Mouse (Mus musculus): ENCODE data around the gene Prrg3. TPM values are rescaled to one million over a fixed set of nuclear protein-coding genes. Genes with fewer than 3 reads are reported as not detected.

Gene Prrg3
- polyA plus RNA-seq, 1 experiment, result 23.5 TPM

- peak; percentile 26 for DNase-seq (ENCODE audit: low read depth)
- no peak; the same call in 1 of the 2 replicates for TF ChIP-seq CTCF (IDR thresholded peaks at IDR 0.05; ENCODE audit: borderline replicate concordance, extremely low read depth, insufficient read depth, insufficient read length)
- no peak for TF ChIP-seq POLR2A (IDR thresholded peaks at IDR 0.05; ENCODE audit: borderline replicate concordance, extremely low read depth, insufficient read depth, insufficient read length, poor library complexity, severe bottlenecking)
These were observed 21.4 kb downstream of the Prrg3 start for GRCm38 (mm10) chrX:71983775-71984174.

GRCm38 (mm10) chrX:71991549-71991948, 29.1 kb downstream of the Prrg3 start, which contains the start of gene Cnga2:
Gene Cnga2 (plus strand): TSS chrX:71991849.
- TF ChIP-seq CTCF (IDR thresholded peaks at IDR 0.05; ENCODE audit: borderline replicate concordance, extremely low read depth, insufficient read depth, insufficient read length) (no peak), POLR2A (IDR thresholded peaks at IDR 0.05; ENCODE audit: borderline replicate concordance, extremely low read depth, insufficient read depth, insufficient read length, poor library complexity, severe bottlenecking) (no peak)
- no peak for DNase-seq (ENCODE audit: low read depth)

GRCm38 (mm10) chrX:71995972-71996371, 33.5 kb downstream of the Prrg3 start:
- no peak for DNase-seq (ENCODE audit: low read depth)
- no peak for TF ChIP-seq CTCF (IDR thresholded peaks at IDR 0.05; ENCODE audit: borderline replicate concordance, extremely low read depth, insufficient read depth, insufficient read length)
- no peak for TF ChIP-seq POLR2A (IDR thresholded peaks at IDR 0.05; ENCODE audit: borderline replicate concordance, extremely low read depth, insufficient read depth, insufficient read length, poor library complexity, severe bottlenecking)

GRCm38 (mm10) chrX:72009930-72010329, 47.5 kb downstream of the Prrg3 start:
- no peak for DNase-seq (ENCODE audit: low read depth)
- TF ChIP-seq CTCF (IDR thresholded peaks at IDR 0.05; ENCODE audit: borderline replicate concordance, extremely low read depth, insufficient read depth, insufficient read length), result no peak

GRCm38 (mm10) chrX:72012236-72012635, 49.8 kb downstream of the Prrg3 start:
- DNase-seq (ENCODE audit: low read depth), result peak; percentile 28

GRCm38 (mm10) chrX:72012804-72013203, 50.4 kb downstream of the Prrg3 start:
- TF ChIP-seq CTCF (IDR thresholded peaks at IDR 0.05; ENCODE audit: borderline replicate concordance, extremely low read depth, insufficient read depth, insufficient read length) (peak; percentile 39; the same call in 1 of the 2 replicates), POLR2A (IDR thresholded peaks at IDR 0.05; ENCODE audit: borderline replicate concordance, extremely low read depth, insufficient read depth, insufficient read length, poor library complexity, severe bottlenecking) (no peak)
- DNase-seq (ENCODE audit: low read depth), result peak; percentile 40

More at GRCm38 (mm10) chrX:72012236-72012635, 49.8 kb downstream of the Prrg3 start:
- TF ChIP-seq POLR2A (IDR thresholded peaks at IDR 0.05; ENCODE audit: borderline replicate concordance, extremely low read depth, insufficient read depth, insufficient read length, poor library complexity, severe bottlenecking) (no peak), CTCF (IDR thresholded peaks at IDR 0.05; ENCODE audit: borderline replicate concordance, extremely low read depth, insufficient read depth, insufficient read length) (no peak)

- TF ChIP-seq POLR2A (IDR thresholded peaks at IDR 0.05; ENCODE audit: borderline replicate concordance, extremely low read depth, insufficient read depth, insufficient read length, poor library complexity, severe bottlenecking) (no peak), CTCF (IDR thresholded peaks at IDR 0.05; ENCODE audit: borderline replicate concordance, extremely low read depth, insufficient read depth, insufficient read length) (no peak)
- no peak for DNase-seq (ENCODE audit: low read depth)
These were observed 59.8 kb downstream of the Prrg3 start for GRCm38 (mm10) chrX:72022241-72022640.

Other genes with a start within 250 kb of the Prrg3 start
- gene Vma21, start 146.7 kb upstream of the Prrg3 start, polyA plus RNA-seq (2012; rRNA removed), result 16.2 and 22.7 TPM in 2 replicates
- gene Gm1141, start 41.6 kb upstream of the Prrg3 start, polyA plus RNA-seq (2012; rRNA removed), result 2.7 and 3.1 TPM in 2 replicates
- gene Fate1, start 10.4 kb downstream of the Prrg3 start, polyA plus RNA-seq (2012; rRNA removed), result 0.10 and 0.13 TPM in 2 replicates
- 0.19 and 0.33 TPM in 2 replicates for gene Cnga2, start 29.2 kb downstream of the Prrg3 start, polyA plus RNA-seq (2012; rRNA removed)

Measured in brain, embryonic 14.5 days (tissue).